Mouse (Mus musculus): ENCODE data around the gene Fosl2. TPM values are rescaled to one million over a fixed set of nuclear protein-coding genes. Genes with fewer than 3 reads are reported as not detected.

Fosl2 gene
- 0.41 and 0.54 TPM in 2 replicates for polyA plus RNA-seq (2015; fragmentation: Nextera tagmentation; extraction: Ambion mirVana)

DNA sequence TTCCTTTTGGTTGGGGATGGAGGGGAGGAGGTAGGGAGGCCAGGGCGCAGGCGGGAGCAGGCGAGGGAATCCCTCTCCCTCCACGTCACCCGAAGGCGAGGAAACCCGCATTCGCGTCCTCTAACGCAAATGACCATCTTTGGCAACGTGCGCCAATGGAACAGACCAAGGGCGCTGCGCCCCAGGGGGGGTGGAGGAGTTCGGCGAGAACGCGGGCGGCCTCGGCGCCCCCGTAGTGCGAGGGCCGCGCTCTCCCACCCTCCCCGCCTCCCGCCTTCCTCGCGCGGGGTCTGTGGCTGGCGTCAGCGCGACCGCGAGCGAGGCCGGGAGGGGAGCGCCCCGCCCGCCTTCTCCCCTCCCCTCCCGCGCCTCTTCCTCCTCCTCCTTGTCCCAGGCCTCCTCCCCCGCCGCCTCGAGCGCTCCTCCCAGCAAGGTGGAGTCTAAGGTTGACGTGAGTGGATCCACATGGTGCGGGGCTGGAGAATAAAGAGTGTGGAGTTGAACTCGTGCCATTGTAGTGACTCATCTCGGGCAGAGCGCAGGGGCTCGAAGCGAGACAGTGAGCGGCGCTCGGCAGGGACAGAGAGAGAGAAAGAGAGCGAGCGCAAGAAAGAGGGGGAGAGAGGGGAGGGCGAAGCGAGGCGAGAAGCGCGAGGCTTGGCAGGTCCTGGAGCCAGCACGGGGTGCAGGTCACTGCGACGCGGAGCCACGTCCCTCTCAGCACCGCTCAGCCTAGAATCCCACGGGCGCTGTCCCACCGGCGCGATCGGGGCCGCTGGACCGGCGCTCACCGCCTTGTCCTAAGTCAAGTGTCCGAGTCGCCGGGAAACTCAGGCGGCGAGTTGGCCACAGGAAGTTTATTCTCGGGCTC, at the start of gene Fosl2:
Fosl2 (plus strand) TSS at position 466 of the 871 bp plus-strand sequence.
- Histone ChIP-seq H3K4me2 (peak within 1 kb of the TSS; percentile 88), H3K9ac (peak within 1 kb of the TSS; percentile 51), H3K36me3 (replicated peaks) (no peaks in the 10 kb centered on the region), H3K4me1 (peaks cover 34% of the 10 kb centered on the region), H3K4me3 (peak within 1 kb of the TSS; percentile 63), H3K27ac (peak within 1 kb of the TSS; percentile 74), H3K9me3 (no peaks in the 10 kb centered on the region), H3K27me3 (replicated peaks) (peaks cover 55% of the 10 kb centered on the region)
- peak; percentile 90 for ATAC-seq (replicated peaks)
- WGBS, result under 1% methylated on average over 79 of the region's 85 CpGs

GRCm38 (mm10) chr5:32085971-32086370, 49.6 kb upstream of the Fosl2 start:
- H3K36me3 ChIP-seq (replicated peaks), result no peaks in the 10 kb centered on the region
- WGBS, result 92% methylated on average over 2 of the region's 2 CpGs
- no peak overlapping the region for H3K9ac ChIP-seq
- no peaks in the 10 kb centered on the region for H3K27me3 ChIP-seq (replicated peaks)
- H3K4me2 ChIP-seq, result no peak overlapping the region
- H3K4me1 ChIP-seq, result peaks cover 3% of the 10 kb centered on the region; the same call in 1 of the 2 replicates
- H3K4me3 ChIP-seq, result no peak overlapping the region
- no peak for ATAC-seq (replicated peaks)
- no peaks in the 10 kb centered on the region for H3K9me3 ChIP-seq
- no peak overlapping the region for H3K27ac ChIP-seq

DNA sequence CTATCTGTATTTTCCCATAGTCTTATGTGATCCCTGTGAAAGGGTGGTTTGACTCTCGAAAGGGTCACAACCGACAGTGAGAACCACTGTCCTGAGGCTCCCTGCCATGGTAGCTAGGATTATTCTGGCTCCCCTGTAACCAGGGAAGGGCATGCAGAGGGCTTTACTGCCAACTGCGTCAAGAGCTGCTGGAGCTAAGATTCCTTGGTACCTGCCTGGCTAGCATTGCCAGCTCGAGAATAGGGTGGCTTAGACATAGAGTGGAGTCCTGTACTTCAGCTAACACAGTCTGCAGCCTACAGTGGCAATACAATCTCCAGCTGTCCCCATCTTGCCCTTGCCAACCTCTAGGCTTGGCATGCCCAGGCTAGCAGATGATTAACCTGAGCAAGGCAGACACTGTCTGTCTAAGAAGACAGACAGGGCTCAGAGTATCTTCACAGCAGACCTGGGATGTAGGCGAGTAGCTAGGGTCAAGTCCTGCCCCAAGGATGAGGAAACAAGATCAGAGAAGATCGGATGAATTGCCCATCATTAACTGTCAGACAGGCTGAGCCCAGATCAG, 49.0 kb upstream of the Fosl2 start:
- no peaks in the 10 kb centered on the region for H3K9me3 ChIP-seq
- H3K36me3 ChIP-seq (replicated peaks), result no peaks in the 10 kb centered on the region
- no peak for ATAC-seq (replicated peaks)
- no peaks in the 10 kb centered on the region for H3K4me1 ChIP-seq
- no peak overlapping the region for H3K27ac ChIP-seq
- no peaks in the 10 kb centered on the region for H3K27me3 ChIP-seq (replicated peaks)
- no peak overlapping the region for H3K9ac ChIP-seq
- no peak overlapping the region for H3K4me3 ChIP-seq
- no peak overlapping the region for H3K4me2 ChIP-seq
- 91% methylated on average over 6 of the region's 6 CpGs for WGBS

DNA sequence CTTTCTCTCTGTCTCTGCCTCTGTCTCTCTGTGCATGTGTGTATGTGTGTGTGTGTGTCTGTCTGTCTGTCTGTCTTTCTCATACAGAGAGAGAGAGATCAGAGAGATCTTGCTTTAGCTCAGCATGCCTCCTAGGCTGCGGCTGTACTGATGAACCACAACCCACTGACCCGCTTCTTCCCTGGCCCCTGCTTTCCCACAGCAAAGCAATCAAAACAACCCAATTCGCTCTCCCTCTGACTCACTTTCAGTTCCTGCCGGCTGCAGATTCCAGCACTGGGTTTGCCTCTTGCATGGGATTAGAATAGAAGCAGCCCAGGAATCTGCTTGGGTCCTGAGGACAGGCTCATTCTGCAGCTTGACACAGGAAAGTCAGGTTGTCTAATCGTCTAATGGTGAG, 46.1 kb upstream of the Fosl2 start:
- no peaks in the 10 kb centered on the region for H3K27me3 ChIP-seq (replicated peaks)
- H3K4me2 ChIP-seq, result no peak overlapping the region
- no peaks in the 10 kb centered on the region for H3K36me3 ChIP-seq (replicated peaks)
- 62% methylated on average over 5 of the region's 5 CpGs for WGBS
- no peak overlapping the region for H3K4me3 ChIP-seq
- H3K9me3 ChIP-seq, result no peaks in the 10 kb centered on the region
- ATAC-seq (replicated peaks), result no peak
- no peaks in the 10 kb centered on the region for H3K4me1 ChIP-seq
- H3K27ac ChIP-seq, result no peak overlapping the region
- H3K9ac ChIP-seq, result no peak overlapping the region

- ATAC-seq (replicated peaks), result no peak
- Histone ChIP-seq H3K9ac (no peak overlapping the region), H3K9me3 (no peaks in the 10 kb centered on the region), H3K4me3 (no peak overlapping the region), H3K4me1 (no peaks in the 10 kb centered on the region), H3K27me3 (replicated peaks) (no peaks in the 10 kb centered on the region), H3K27ac (no peak overlapping the region), H3K36me3 (replicated peaks) (no peaks in the 10 kb centered on the region), H3K4me2 (no peak overlapping the region)
Observed at GRCm38 (mm10) chr5:32092281-32092680, 43.3 kb upstream of the Fosl2 start.

DNA sequence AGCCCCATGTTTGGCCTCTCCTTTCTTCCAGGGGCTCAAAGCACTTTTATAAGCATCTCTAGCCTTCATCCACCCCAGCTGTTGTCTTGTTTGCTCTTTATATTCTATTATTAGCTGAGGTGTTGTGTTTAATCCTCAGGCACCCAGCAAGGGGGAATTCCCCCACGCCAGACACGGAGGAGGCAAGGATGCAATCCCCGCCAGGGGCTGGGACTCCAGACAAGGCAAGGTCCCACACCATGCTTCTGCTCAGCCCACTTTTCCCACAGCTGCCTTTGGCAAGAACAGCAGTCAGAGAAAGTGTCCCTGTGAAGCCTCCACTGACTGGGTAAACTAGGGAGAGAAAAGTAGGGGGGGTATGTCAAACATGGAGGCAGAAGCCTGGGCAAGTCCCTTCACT, 36.9 kb upstream of the Fosl2 start:
- no peaks in the 10 kb centered on the region for H3K27me3 ChIP-seq (replicated peaks)
- no peaks in the 10 kb centered on the region for H3K9me3 ChIP-seq
- peaks cover 6% of the 10 kb centered on the region; the same call in 1 of the 2 replicates for H3K4me1 ChIP-seq
- no peak overlapping the region for H3K4me3 ChIP-seq
- no peak overlapping the region for H3K4me2 ChIP-seq
- H3K9ac ChIP-seq, result no peak overlapping the region
- WGBS, result 72% methylated on average over 3 of the region's 3 CpGs
- H3K36me3 ChIP-seq (replicated peaks), result no peaks in the 10 kb centered on the region
- H3K27ac ChIP-seq, result no peak overlapping the region
- ATAC-seq (replicated peaks), result no peak

DNA sequence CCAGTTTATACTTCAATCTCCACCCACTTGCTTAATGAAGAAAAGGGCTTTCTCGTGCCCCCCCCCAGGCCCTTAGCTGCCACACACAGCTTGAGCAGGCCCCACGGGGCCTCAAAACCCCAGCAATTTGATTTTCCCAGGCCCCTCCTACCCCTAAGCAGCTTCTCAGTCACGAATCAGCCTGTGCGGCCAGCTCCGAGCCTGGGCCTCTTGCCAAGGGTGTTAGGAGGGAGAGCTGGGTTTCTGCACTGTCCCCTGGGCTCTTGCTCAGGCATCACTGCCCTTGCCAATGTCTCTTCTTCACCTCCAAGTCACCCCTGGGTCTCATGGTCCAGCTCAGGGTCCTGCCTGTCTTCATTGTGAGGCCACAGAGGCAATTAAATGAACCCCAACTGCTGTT, 33.1 kb upstream of the Fosl2 start:
- Histone ChIP-seq H3K9me3 (no peaks in the 10 kb centered on the region), H3K27me3 (replicated peaks) (no peaks in the 10 kb centered on the region), H3K27ac (peak overlapping the region; percentile 8; the same call in 1 of the 2 replicates), H3K4me1 (peaks cover 6% of the 10 kb centered on the region; the same call in 1 of the 2 replicates), H3K9ac (no peak overlapping the region), H3K4me3 (no peak overlapping the region), H3K4me2 (no peak overlapping the region), H3K36me3 (replicated peaks) (no peaks in the 10 kb centered on the region)
- 34% methylated on average over 5 of the region's 5 CpGs for WGBS
- ATAC-seq (replicated peaks), result peak; percentile 50; the same call in 1 of the 2 replicates

DNA sequence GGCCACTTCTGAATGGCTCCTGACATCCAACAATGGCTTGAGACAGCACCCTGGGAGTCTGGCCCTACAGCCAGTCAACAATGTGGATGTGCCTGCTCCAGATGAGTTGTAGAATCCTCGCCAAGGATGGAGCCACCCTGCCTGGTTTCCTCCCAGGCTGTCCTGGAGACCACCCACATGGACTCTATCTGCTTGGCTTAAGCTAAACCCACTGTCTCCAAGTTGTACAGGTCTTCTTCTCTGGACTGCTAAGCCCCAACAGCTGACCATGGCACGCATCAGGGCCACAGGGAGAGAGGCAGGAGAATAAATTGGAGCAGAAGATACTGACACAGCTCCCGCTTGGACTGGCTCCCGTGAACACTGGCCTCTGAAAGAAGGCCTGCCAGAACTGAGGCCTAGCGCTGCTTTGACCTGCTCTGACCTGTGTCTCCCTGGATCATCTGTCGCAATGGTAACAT, 32.6 kb upstream of the Fosl2 start:
- no peaks in the 10 kb centered on the region for H3K36me3 ChIP-seq (replicated peaks)
- peaks cover 6% of the 10 kb centered on the region; the same call in 1 of the 2 replicates for H3K4me1 ChIP-seq
- H3K9ac ChIP-seq, result no peak overlapping the region
- no peak overlapping the region for H3K4me3 ChIP-seq
- ATAC-seq (replicated peaks), result no peak
- 75% methylated on average over 6 of the region's 6 CpGs for WGBS
- no peaks in the 10 kb centered on the region for H3K9me3 ChIP-seq
- no peaks in the 10 kb centered on the region for H3K27me3 ChIP-seq (replicated peaks)
- no peak overlapping the region for H3K27ac ChIP-seq
- no peak overlapping the region for H3K4me2 ChIP-seq

- Histone ChIP-seq H3K27ac (no peak overlapping the region), H3K36me3 (replicated peaks) (no peaks in the 10 kb centered on the region)
Observed at GRCm38 (mm10) chr5:32103545-32103944, 32.1 kb upstream of the Fosl2 start.

DNA sequence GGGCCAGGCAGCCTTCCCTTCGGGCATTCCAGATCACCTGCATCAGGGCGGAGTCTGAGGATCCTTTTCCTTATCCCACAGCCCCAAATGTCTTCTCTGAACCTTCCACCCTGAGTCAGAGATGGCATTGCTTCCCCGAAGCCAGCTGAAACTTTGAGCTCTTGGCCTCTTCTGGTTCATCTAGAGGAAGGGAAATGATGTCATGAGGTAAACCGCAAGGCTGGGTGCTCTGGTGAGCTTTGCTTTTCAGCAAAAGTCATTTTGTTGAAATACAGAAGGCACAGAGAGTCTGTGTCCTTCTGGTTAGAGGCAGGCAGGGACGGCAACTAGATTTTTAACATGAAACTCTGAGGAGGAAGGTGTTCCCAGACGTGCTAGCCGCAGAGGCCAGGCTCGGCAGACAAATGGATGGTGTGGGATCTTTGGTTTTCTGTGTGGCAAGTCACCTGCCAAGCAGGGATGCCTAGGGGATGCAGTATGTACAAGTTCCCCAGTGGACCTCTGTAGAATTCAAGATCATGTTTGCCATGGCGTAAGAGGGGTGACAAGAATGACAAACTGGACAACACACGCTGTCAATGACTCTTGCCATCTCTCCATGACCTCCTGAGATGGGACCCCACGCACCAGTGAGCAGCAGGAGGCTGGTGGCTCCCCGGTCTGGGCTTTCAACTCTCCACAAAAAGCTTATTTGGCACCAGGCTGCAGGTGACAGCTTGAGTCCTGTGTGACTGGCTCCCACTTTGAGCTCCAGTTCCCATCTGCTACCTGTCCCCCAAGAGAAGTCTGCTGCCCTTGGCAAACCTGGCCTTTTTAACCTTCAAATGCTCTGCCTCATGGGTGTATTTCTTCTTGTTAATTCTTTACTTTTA, 31.2 kb upstream of the Fosl2 start:
- Histone ChIP-seq H3K4me2 (no peak overlapping the region), H3K27ac (no peak overlapping the region), H3K27me3 (replicated peaks) (no peaks in the 10 kb centered on the region), H3K9ac (no peak overlapping the region), H3K4me3 (no peak overlapping the region), H3K4me1 (peaks cover 6% of the 10 kb centered on the region; the same call in 1 of the 2 replicates), H3K36me3 (replicated peaks) (no peaks in the 10 kb centered on the region), H3K9me3 (no peaks in the 10 kb centered on the region)
- ATAC-seq (replicated peaks), result no peak
- 91% methylated on average over 12 of the region's 12 CpGs for WGBS

More at GRCm38 (mm10) chr5:32103545-32103944, 32.1 kb upstream of the Fosl2 start:
- WGBS, result 93% methylated on average over 1 of the region's 1 CpGs
- Histone ChIP-seq H3K4me3 (no peak overlapping the region), H3K4me1 (peaks cover 6% of the 10 kb centered on the region; the same call in 1 of the 2 replicates), H3K27me3 (replicated peaks) (no peaks in the 10 kb centered on the region), H3K9ac (no peak overlapping the region), H3K4me2 (no peak overlapping the region), H3K9me3 (no peaks in the 10 kb centered on the region)
- ATAC-seq (replicated peaks), result no peak

DNA sequence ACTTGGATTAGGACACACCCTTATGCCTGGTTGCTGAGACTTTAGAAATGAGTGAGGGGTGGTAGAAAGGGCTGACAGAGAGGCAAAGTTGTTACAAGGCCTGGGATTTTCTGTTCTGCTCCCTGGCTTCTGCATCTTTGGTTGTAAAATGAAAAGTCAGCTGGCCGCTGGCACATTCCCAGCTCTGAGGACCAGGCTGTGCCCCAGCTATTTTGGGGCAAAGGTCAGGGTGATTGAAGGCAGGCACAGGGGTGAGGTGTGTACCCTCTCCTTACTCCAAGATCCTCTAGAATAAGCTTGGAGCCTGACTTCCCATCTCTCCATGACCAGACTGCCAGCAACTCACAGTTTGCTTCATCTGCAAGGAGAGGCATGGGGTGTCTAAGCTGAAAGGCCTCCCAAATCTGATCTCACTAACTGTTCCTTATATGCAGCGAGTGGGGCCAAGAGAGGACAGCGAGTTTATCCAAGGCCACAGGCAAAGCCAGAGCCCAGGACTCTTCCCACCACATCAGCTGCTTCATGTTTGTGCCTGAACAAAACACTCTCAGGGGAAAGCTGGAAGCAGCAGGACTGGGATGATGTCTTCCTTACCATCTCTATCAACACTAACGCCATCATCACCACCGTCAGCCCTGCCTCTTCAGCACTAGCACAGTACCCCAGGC, 29.0 kb upstream of the Fosl2 start:
- Histone ChIP-seq H3K9me3 (no peaks in the 10 kb centered on the region), H3K36me3 (replicated peaks) (no peaks in the 10 kb centered on the region), H3K4me3 (no peak overlapping the region), H3K4me2 (no peak overlapping the region), H3K9ac (no peak overlapping the region), H3K4me1 (peaks cover 6% of the 10 kb centered on the region; the same call in 1 of the 2 replicates), H3K27ac (no peak overlapping the region), H3K27me3 (replicated peaks) (no peaks in the 10 kb centered on the region)
- ATAC-seq (replicated peaks), result no peak
- 89% methylated on average over 5 of the region's 5 CpGs for WGBS

Data from midbrain, embryonic 15.5 days (tissue).